10 mouse cellular contexts compared by ENCODE assay signal in the genomic region with DNA sequence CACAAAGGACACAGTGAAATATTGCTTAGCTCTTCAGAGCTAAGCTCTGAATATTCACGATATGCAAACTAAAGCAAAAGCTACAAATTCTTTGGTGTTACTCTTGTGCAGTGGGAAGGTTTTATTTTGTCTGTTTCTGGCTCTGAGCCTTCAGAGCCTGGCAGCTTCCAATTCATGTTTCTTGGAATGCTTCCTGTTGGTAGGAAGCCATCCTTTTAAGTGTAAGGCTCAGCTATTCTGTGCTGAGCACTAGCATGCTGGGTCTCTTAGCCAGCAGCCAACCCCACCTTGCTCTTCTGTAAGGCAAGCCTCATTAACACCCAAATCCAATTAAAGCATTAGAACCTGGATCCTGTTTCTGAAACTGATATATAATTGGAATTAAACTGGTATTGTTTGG.
DNase-seq lines count a peak whose midpoint lies in the region; ATAC-seq lines count a peak whose summit lies in the region.
"Had no signal": no experiment of that assay in that cellular context is flagged by ENCODE, and none has a peak within 500 bp of the region (broad histone marks: within the 10 kb centered on the region; RNA-seq: fewer than 3 reads in every experiment).

No protein-coding gene starts in this region.

- H3K4me2 ChIP-seq in midbrain, embryonic 14.5 days (ENCODE audit: low read length), result no peak overlapping the region
- no peak overlapping the region for H3K4me2 ChIP-seq in midbrain, embryonic 13.5 days (replicated peaks)

- H3K4me1 ChIP-seq in midbrain, embryonic 14.5 days (ENCODE audit: control insufficient read depth, insufficient read depth, low read length), result no peaks in the 10 kb centered on the region
- no peaks in the 10 kb centered on the region for H3K4me1 ChIP-seq in midbrain, embryonic 13.5 days (replicated peaks)
- H3K4me1 ChIP-seq: megakaryocyte, embryonic 14.5 days had no signal

- no peak for ATAC-seq in midbrain, embryonic 14.5 days (ENCODE audit: low FRiP score, low TSS enrichment)
- no peak for ATAC-seq in midbrain, embryonic 13.5 days

- H3K9ac ChIP-seq in midbrain, embryonic 14.5 days (replicated peaks; ENCODE audit: low read length), result no peak overlapping the region
- no peak overlapping the region for H3K9ac ChIP-seq in midbrain, embryonic 13.5 days (replicated peaks)

- no peaks in the 10 kb centered on the region for H3K9me3 ChIP-seq in midbrain, embryonic 14.5 days (ENCODE audit: control insufficient read depth, low read length)
- H3K9me3 ChIP-seq in midbrain, embryonic 13.5 days, result no peaks in the 10 kb centered on the region
- H3K9me3 ChIP-seq: megakaryocyte, embryonic 14.5 days had no signal

- no peak overlapping the region for H3K27ac ChIP-seq in midbrain, embryonic 14.5 days (replicated peaks; ENCODE audit: low read depth, low read length)
- no peak overlapping the region for H3K27ac ChIP-seq in midbrain, embryonic 13.5 days

- no peaks in the 10 kb centered on the region for H3K27me3 ChIP-seq in midbrain, embryonic 14.5 days (ENCODE audit: control insufficient read depth, insufficient read depth, low read length)
- H3K27me3 ChIP-seq in midbrain, embryonic 13.5 days, result no peaks in the 10 kb centered on the region
- H3K27me3 ChIP-seq: megakaryocyte, embryonic 14.5 days had no signal

- no peaks in the 10 kb centered on the region for H3K36me3 ChIP-seq in midbrain, embryonic 14.5 days (ENCODE audit: control insufficient read depth, insufficient read depth, low read length)
- no peaks in the 10 kb centered on the region for H3K36me3 ChIP-seq in midbrain, embryonic 13.5 days

- H3K4me3 ChIP-seq in midbrain, embryonic 14.5 days (replicated peaks; ENCODE audit: low read depth, low read length), result no peak overlapping the region
- H3K4me3 ChIP-seq in midbrain, embryonic 13.5 days (replicated peaks), result no peak overlapping the region
- H3K4me3 ChIP-seq: erythroblast, embryonic 14.5 days; megakaryocyte, embryonic 14.5 days had no signal

- WGBS in midbrain, embryonic 14.5 days, result 86% methylated on average over 1 of the region's 1 CpGs
- WGBS in midbrain, embryonic 13.5 days, result 92% methylated on average over 1 of the region's 1 CpGs

- DNase-seq in cerebellum, postnatal 10 days, result peak; percentile 74 to 87
- no peak for DNase-seq in cerebellum, adult 11-12 months
- DNase-seq in midbrain, embryonic 14.5 days, result peak; percentile 40
- DNase-seq in left cerebral cortex, adult 18-20 months (ENCODE audit: low spot score in 2 of 2), result peak; percentile 33 to 51
- peak; percentile 22 to 59 for DNase-seq in right cerebral cortex, postnatal 36 days (ENCODE audit: low spot score in 2 of 2)
- DNase-seq in gastrocnemius, postnatal 25 days, result no peak
- no peak for DNase-seq in heart, adult 18-20 months

Comparison
In these comparisons a context has a peak if more than half of its experiments do, and no peak if none do; other contexts are left out.
1. DNase-seq: peak in cerebellum, postnatal 10 days (2 of 2), midbrain, embryonic 14.5 days (single experiment), left cerebral cortex, adult 18-20 months (2 of 2) and right cerebral cortex, postnatal 36 days (2 of 2); none in cerebellum, adult 11-12 months (single experiment), gastrocnemius, postnatal 25 days (single experiment) and heart, adult 18-20 months (0 of 2).